Mouse (Mus musculus) brain, adult 2 months (tissue): ENCODE data around the gene Fam198a.

Experiments
- DNase-seq: peaks from one replicate; pipeline ENCODE4 v3.0.0; 2011; ENCODE audit warnings: low read depth, low spot score

Fam198a gene

GRCm38 (mm10) chr9:121982214-121982613 is 31.4 kb downstream of the Fam198a start:
- DNase-seq = no peak

DNA sequence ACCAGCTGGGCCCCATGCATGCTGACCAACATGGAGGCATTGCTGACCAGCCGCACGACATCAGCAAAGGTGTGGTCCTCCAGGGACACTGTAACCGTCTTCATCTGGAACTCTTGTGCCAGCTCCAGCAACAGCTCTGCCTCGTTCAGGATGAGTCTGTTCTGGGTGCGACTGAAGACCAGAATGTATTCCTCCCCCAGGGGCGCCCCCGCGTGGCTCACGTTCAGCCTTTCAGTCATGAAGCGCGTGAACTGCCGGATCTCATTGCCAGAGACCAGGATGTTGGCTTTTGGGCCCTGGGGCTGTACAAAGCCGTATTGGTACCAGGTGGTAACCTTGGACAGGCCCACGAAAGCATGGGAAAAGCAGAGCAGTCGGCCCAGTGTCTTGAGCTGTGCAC is 31.9 kb downstream of the Fam198a start:
- no peak for DNase-seq

DNA sequence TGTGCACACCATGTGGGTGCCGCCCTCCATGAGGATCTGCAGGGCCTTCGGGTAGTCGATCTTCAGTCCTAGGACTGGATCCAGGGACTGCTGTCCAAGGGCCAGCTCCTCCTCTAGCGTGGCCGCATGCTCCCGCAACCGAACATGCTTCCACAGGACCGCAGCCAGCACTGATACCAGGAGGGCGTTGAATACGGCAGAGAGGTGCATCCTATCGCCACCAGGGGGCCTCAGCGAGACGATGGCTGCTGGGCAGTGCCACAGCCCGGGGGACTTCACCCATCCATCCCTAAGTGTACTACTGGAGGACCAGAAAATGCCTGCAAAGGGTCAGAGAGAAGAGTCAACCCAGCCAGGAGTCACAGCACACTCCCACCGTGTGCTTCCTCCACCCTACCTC is 32.7 kb downstream of the Fam198a start:
- peak; percentile 86 for DNase-seq

DNA sequence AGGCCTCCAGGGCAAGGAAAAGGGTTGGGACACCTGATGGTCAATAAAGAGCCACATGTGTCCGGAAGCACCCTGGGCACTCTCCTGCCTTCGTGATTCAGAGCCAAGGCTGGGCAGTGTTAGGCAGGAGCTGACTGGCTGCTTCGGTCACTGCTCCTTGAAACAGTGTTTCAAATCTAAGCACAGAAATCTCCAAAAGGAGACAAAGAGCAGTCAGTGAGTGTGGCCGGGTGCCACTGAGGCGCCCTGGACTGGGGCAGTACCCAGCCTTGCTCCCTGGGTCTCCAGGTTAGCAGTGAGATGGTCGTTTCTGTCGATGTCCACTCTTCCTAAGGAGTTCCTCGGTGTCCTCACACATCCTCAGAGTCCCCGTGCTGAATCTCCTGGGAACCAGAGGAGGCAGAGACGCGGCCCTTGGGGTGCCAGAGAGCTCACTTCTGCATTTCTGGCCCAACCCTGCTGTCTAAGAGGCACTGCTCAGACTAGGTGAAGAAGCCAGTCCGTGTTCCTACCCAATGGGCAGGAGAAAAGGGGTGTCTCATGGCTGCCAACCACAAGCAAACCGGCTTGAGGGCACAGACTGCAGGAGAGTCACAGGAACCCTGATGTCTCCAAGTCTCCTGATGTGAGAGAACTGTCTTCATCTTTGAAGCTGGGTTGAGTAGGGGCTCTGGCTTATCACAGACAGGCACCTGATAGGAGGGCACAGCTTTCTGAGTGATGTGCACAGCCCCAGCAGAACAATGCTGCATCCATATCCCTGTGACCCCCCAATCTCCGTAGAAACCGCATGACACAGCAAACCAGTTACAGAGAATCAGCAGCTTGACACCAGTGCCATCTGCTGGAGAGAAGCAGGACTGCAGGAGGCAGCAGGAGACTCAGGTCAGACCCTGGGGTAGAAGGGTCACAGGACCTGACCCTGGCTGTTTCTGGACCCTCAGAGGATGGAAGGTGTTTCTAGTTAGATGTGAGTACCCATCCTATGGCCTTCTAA is 34.0 kb downstream of the Fam198a start:
- peak; percentile 82 for DNase-seq

DNA sequence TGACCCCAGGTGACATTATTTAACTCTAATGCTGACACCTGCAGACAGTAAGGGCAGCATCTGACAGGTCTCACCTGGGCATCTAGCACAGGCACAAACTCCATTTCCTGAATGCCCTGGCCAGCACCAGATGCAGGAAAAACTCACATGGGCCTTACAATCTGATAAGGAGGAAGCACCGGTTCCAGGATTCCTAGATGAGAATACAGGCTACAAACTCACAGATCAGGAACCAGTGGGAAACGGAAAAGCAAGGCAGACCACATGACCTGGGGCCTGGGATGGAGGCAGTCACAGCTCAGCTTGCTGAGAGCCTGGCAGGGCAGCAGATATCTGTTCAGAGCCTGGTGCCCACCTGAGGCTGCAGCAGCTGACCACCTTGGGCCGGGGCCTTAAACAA is 38.1 kb downstream of the Fam198a start:
- no peak for DNase-seq

GRCm38 (mm10) chr9:121989536-121989935 is 38.7 kb downstream of the Fam198a start:
- DNase-seq = no peak

- DNase-seq = peak; percentile 70
Observed at GRCm38 (mm10) chr9:121991041-121991440, 40.3 kb downstream of the Fam198a start.

- DNase-seq = no peak
Observed at GRCm38 (mm10) chr9:121993047-121993446, 42.3 kb downstream of the Fam198a start.

- no peak for DNase-seq
Observed at GRCm38 (mm10) chr9:121995077-121995476, 44.3 kb downstream of the Fam198a start.

DNA sequence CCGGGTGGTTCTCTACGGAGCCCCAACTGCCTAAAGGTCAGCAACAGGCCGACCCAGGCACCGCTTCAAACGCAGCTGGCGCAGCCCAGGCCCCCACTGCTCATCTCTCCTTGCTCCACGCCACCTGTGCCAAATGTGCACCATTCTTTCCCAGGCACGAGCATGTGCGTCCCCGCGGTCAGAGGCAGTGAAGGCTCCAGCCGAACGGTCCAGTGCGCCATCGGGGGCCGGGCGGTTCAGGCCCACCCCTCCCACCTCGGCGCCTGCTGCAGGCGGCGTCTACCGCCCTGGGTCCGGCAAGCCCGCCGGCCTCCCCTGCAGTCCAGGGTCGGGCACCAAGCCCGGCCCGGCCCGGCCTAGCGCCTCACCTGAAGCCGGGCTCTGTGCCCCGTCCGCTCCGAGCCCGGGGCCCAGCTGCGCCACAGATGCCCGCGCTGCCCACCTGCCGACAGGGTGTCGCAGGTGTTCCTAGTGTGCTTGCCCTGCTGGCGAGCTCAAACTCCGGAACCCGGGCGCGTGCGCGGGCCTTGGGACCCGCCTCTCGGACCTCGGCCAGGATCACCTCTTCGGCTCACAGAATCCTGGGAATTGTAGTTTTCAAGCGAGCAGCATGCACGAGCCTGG is 44.8 kb downstream of the Fam198a start:
- DNase-seq = peak; percentile 96

GRCm38 (mm10) chr9:121997010-121997409 is 46.2 kb downstream of the Fam198a start, which contains the start of gene Pomgnt2:
Gene Pomgnt2, minus strand, starts transcription at chr9:121997110.
- DNase-seq = no peak

- DNase-seq = no peak
Observed at GRCm38 (mm10) chr9:121997978-121998377, 47.2 kb downstream of the Fam198a start.

DNA sequence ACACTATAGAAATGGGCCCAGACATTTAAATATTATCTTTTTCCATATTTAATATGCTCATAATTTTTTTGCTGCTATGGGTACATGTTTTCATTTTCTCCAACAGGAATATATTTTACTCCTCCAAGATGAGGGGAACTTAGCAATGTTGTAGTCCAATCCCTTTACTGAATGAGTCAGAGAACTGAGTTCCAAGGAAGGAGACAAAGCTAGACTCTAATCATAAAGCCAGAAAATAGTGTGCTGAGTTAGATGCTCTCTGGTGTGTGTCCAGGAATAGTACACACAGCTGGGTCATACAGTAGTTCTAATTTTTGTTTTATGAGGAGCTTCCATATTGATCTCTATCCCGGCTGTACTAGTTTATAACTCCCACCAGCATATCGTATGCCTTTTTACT is 55.4 kb downstream of the Fam198a start:
- DNase-seq = peak; percentile 50

DNA sequence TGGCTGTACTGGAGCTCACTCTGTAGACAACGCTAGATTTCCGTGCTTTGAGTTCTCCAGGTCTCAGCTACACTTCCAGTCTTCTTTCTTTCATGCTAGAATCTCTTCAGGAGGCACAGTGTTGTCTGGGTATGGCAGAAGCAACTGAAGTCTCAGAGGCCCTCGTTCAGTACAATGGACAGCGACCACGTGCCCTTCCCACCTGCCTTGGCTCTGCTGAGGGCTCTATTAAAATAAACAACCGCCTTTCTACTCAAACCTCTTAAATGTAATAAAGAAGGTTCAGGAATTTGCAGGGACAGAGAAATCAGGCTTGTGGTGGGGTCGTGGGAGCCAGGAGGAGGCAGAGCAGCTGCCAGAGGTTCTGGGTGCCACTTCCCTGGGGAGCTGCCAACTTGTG is 55.8 kb downstream of the Fam198a start:
- DNase-seq = no peak

DNA sequence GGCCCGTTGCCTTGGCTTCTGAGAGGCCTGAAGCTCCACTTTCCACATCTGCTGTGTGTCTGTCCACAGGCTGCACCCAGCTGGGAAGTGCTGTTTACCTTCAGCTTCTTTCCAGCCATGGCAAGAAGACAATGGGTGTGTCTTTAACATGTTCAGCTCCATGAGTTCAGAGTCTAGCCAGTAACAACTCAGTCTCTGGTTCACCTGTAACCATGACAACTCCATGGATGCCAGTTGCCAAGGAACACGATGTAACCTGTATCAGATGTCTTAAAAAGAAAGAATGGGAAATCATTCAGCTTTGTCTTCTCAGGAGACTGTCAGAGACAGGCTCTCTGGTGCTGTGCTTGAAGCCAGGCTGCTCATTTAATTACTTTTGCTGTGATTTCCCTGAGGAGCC is 58.1 kb downstream of the Fam198a start:
- DNase-seq = peak; percentile 65

DNA sequence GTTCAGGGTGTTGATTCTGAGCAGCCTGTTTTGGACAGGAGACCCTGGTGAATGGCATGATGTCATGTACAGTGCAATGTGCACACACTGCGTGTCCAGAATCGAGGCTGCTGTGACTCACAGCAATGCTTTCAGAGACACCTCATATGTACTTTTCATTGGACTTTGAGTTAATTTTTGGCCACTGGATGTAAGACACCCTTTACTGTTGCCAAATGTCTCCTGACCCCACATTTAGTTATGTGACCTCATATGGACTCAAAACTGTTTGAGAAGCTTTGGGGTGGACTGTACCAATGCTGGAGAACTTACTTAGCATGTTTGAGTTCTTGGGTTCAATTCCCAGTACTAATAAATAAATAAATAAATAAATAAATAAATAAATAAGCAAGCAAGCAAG is 60.0 kb downstream of the Fam198a start:
- no peak for DNase-seq

DNA sequence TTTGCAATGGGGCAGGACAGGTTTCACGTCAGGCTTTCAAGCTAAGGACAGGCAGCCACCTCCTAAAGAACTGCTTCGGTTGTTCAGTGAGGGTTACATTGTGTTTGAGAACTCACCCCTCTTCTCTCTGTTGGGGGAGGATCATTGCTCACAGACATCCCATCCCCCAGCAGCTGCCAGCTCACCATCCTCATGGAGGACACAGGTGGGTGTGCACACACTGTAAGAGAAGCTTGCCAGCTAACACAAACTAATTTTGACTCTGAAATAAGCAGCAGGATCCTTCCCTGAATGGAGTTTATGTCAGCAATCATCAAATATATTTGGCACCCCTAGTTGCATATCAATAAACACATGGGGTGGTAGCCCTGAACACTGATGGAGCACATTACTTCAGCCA is 62.0 kb downstream of the Fam198a start:
- DNase-seq = peak; percentile 79

DNA sequence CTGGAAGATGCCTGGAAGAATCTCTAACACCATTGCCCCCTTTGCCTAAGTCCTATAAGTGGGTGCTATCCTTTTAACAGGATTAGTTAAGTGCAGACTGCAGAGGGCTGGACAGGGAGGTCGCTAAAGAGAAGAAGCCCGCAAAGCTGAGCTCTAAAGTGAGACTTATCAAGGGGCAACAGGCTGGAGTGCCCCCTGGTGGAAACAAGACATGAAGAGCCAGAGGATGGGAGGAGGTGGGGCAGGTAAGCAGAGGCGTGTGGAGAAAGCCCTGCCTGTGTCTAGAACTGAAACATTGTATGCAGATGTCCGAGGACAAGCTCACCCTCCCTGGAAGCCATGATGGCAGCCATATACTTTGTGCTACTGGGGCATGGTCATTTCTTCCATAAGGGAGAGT is 62.8 kb downstream of the Fam198a start:
- no peak for DNase-seq

GRCm38 (mm10) chr9:122014241-122014667 is 63.5 kb downstream of the Fam198a start:
- DNase-seq = peak; percentile 85

DNA sequence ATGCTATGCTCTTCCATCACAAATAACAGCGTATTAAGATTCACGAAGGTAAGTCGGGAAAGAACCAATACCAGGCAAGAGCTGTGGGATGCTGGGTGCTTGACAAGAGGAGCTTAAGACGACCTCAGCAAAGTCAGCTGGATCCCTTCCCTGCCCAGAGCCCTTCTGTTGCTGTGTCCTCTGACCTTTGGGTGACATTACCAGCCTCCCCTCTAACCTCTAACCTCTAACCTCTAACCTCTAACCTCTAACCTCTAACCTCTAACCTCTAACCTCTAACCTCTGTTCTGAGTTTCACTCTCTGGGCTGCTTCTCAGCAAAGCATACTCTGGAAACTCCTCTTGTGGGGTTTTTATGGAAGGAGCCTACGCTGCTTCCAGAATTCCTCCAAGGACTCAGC is 67.3 kb downstream of the Fam198a start:
- no peak for DNase-seq

DNA sequence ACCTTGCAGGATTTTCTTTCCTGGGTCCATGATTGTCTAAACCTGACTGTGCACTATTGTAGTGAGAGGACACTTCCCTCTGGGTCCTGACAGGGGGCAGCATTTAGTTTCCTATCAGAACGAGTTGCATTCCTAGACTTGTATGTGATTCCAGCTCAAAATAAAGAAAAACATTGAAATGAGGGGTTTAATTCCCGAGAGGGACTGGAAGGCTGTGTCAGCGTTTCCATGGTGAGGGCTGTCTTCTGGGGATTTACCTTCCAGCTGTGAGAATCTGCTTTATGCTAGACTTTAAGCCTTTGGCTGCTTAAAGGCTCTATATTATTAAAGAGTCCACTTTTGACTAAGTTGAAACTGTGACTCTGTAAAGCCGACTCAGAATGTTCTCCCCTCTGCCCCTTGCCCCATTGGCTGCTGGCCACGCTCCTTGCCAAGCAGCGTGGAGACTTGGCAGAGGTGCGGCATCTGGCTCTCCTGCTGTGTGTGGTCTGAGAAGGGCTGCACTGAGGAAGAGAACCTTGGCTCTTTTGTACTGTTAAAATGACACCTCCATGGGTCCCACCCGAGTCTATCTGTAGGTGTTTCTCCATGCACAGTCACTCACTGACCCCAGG is 68.1 kb downstream of the Fam198a start:
- DNase-seq = peak; percentile 90

DNA sequence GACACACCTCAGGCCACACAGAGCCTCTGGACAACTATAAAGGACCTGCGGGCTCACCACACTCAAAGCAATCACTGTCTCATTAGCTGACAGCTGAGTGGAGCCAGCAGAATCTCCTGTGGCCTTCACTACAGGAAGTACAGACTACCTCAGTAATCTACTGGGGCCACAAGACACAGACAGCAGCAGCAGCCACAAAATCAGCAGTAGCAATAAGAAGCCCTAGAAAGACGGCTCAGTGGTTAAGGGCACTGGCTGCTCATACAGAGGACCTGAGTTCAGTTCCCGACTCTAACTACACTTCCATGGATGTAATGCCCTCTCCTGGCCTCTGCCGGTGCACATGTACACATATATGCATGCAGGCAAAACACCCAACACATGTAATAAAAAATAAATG is 69.5 kb downstream of the Fam198a start:
- no peak for DNase-seq
